Mouse (Mus musculus) ES-Bruce4 (cell line): Measurements from ENCODE around the gene Rnf180. TPM values are rescaled to one million over a fixed set of nuclear protein-coding genes. Genes with fewer than 3 reads are reported as not detected.

Experiments
- H3K27ac ChIP-seq: 2 replicates; pipeline ENCODE4 v1.5.1; 2012; ENCODE audit warnings: low read length, inconsistent platforms; ENCODE audit not compliant: insufficient read depth
- H3K27me3 ChIP-seq: 2 replicates; pipeline ENCODE4 v1.6.1; 2012; ENCODE audit warnings: mild to moderate bottlenecking, low read length, inconsistent platforms; ENCODE audit not compliant: control insufficient read depth, poor library complexity, insufficient read depth, severe bottlenecking
- H3K36me3 ChIP-seq: 2 replicates; pipeline ENCODE4 v1.6.1; 2012; ENCODE audit warnings: inconsistent platforms, mild to moderate bottlenecking, low read length, moderate library complexity; ENCODE audit not compliant: control insufficient read depth, poor library complexity, insufficient read depth, severe bottlenecking
- H3K4me1 ChIP-seq: one replicate; pipeline ENCODE4 v1.8.1; 2011; ENCODE audit warnings: low read length; ENCODE audit not compliant: control insufficient read depth, insufficient read depth
- H3K4me3 ChIP-seq: 2 replicates; pipeline ENCODE4 v1.5.1; 2011; ENCODE audit warnings: low read depth, mild to moderate bottlenecking, low read length
- H3K9ac ChIP-seq: 2 replicates; pipeline ENCODE4 v1.6.1; 2012; ENCODE audit warnings: low read depth, mild to moderate bottlenecking, inconsistent platforms; ENCODE audit not compliant: poor library complexity, severe bottlenecking
- H3K9me3 ChIP-seq: replicated peaks from 2 replicates; pipeline ENCODE4 v1.6.1; 2012; ENCODE audit warnings: mild to moderate bottlenecking, low read length, inconsistent platforms; ENCODE audit not compliant: control insufficient read depth, poor library complexity, insufficient read depth, severe bottlenecking
- CTCF ChIP-seq: IDR thresholded peaks from one replicate; pipeline ENCODE4 v1.8.1; 2011; ENCODE audit warnings: low read depth, low read length
- EP300 ChIP-seq: IDR thresholded peaks from 2 replicates; pipeline ENCODE4 v1.6.1; 2011; ENCODE audit warnings: low read depth, low read length; ENCODE audit not compliant: insufficient read depth
- POLR2A ChIP-seq: IDR thresholded peaks from one replicate; pipeline ENCODE4 v1.8.1; 2011; ENCODE audit warnings: low read length; ENCODE audit not compliant: insufficient read depth
- polyA plus RNA-seq: library from polyadenylated mRNA; stranded (reverse); fragments of >200 nt; gene quantifications from 2 replicates; pipeline ENCODE4 v1.2.4, GENCODE M21; 2011; ENCODE audit warnings: low read depth; ENCODE audit not compliant: missing spikeins, insufficient read depth, insufficient read length

The Rnf180 gene
- polyA plus RNA-seq, 1 experiment = 1.1 TPM

GRCm38 (mm10) chr13:105111599-105111998 lies 183.0 kb downstream of the Rnf180 start:
- no peak overlapping the region for H3K27ac ChIP-seq
- H3K4me1 ChIP-seq = no peaks in the 10 kb centered on the region

GRCm38 (mm10) chr13:105104385-105104784 lies 190.2 kb downstream of the Rnf180 start:
- Histone ChIP-seq H3K9ac (no peak overlapping the region), H3K4me3 (no peak overlapping the region), H3K27me3 (no peaks in the 10 kb centered on the region), H3K27ac (no peak overlapping the region), H3K4me1 (no peaks in the 10 kb centered on the region), H3K9me3 (no peaks in the 10 kb centered on the region), H3K36me3 (no peaks in the 10 kb centered on the region)
- no peak for TF ChIP-seq POLR2A
- TF ChIP-seq EP300 = no peak
- no peak for TF ChIP-seq CTCF

More at GRCm38 (mm10) chr13:105111599-105111998, 183.0 kb downstream of the Rnf180 start:
- H3K4me3 ChIP-seq = no peak overlapping the region
- H3K36me3 ChIP-seq = no peaks in the 10 kb centered on the region
- H3K27me3 ChIP-seq = no peaks in the 10 kb centered on the region
- no peak overlapping the region for H3K9ac ChIP-seq
- H3K9me3 ChIP-seq = no peaks in the 10 kb centered on the region
- TF ChIP-seq EP300 (no peak), CTCF (no peak), POLR2A (no peak)

GRCm38 (mm10) chr13:105100705-105101104 lies 193.9 kb downstream of the Rnf180 start:
- H3K36me3 ChIP-seq = no peaks in the 10 kb centered on the region
- H3K9me3 ChIP-seq = no peaks in the 10 kb centered on the region
- no peaks in the 10 kb centered on the region for H3K4me1 ChIP-seq
- TF ChIP-seq CTCF (no peak), EP300 (no peak), POLR2A (no peak)
- no peak overlapping the region for H3K9ac ChIP-seq
- H3K27ac ChIP-seq = no peak overlapping the region
- no peaks in the 10 kb centered on the region for H3K27me3 ChIP-seq
- H3K4me3 ChIP-seq = no peak overlapping the region

GRCm38 (mm10) chr13:105096316-105096715 lies 198.3 kb downstream of the Rnf180 start:
- Histone ChIP-seq H3K36me3 (no peaks in the 10 kb centered on the region), H3K4me1 (no peaks in the 10 kb centered on the region), H3K9ac (no peak overlapping the region), H3K27ac (no peak overlapping the region), H3K27me3 (no peaks in the 10 kb centered on the region), H3K4me3 (no peak overlapping the region), H3K9me3 (no peaks in the 10 kb centered on the region)
- TF ChIP-seq CTCF (no peak), POLR2A (no peak), EP300 (no peak)

- Histone ChIP-seq H3K4me1 (no peaks in the 10 kb centered on the region), H3K27ac (no peak overlapping the region), H3K9me3 (no peaks in the 10 kb centered on the region), H3K4me3 (no peak overlapping the region), H3K27me3 (no peaks in the 10 kb centered on the region), H3K9ac (no peak overlapping the region), H3K36me3 (no peaks in the 10 kb centered on the region)
- no peak for TF ChIP-seq CTCF
- TF ChIP-seq POLR2A = no peak
- TF ChIP-seq EP300 = no peak
These were observed 205.3 kb downstream of the Rnf180 start for GRCm38 (mm10) chr13:105089276-105089675.

GRCm38 (mm10) chr13:105081862-105082261 lies 212.8 kb downstream of the Rnf180 start, which contains the start of gene 4933425L06Rik:
Gene 4933425L06Rik (plus strand): TSS chr13:105082122.
- H3K4me3 ChIP-seq = no peak within 1 kb of the TSS
- no peaks in the 10 kb centered on the region for H3K9me3 ChIP-seq
- H3K27me3 ChIP-seq = no peaks in the 10 kb centered on the region
- no peaks in the 10 kb centered on the region for H3K4me1 ChIP-seq
- no peak within 1 kb of the TSS for H3K27ac ChIP-seq
- no peak within 1 kb of the TSS for H3K9ac ChIP-seq
- TF ChIP-seq CTCF = no peak
- no peak for TF ChIP-seq EP300
- no peak for TF ChIP-seq POLR2A
- H3K36me3 ChIP-seq = no peaks in the 10 kb centered on the region

Other genes with a start within 250 kb of the Rnf180 start
- 0.09 TPM in 1 of 2 replicates, not detected in the other for gene Rgs7bp, start 239.9 kb downstream of the Rnf180 start, polyA plus RNA-seq
- not detected in 2 replicates for gene 4933425L06Rik, start 212.7 kb downstream of the Rnf180 start, polyA plus RNA-seq
- gene Htr1a, start 148.8 kb upstream of the Rnf180 start, polyA plus RNA-seq = not detected in 2 replicates